In the genomic region with DNA sequence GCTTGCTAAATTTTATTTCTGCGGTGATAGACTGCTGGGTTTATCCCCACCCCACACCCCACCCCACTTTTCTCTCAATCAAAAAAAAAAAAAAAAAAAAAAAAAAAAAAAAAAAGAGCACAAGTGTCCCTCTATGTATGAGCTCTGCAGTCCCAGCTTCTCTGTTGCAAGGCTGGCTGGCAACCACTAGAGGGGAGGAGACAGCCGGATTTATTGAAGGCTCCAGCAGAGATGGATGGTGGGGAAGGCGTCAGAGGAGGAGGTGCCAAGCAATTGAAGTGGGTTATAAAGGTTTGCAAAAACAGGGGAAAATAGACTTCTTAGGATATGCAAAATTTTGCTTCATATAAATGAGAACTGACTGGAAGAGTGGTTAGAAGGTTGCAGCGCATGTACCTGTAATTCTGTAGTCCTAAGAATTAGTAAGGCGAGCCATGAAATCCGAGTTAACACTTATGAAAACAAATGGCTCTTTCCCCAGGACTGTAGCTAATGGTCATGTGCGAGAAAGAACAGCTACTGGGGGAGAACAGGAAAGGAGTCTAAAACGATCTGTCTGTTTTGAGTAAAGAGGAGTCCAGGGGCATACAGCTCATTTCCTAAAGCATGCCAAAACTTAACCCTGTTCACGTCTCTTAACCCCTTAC, we compare ENCODE assay signal across 10 mouse cellular contexts.
A peak's percentile ranks its signal among the peaks of the same experiment; 100 is the strongest.
DNase-seq lines count a peak whose midpoint lies in the region; ATAC-seq and TF ChIP-seq lines count a peak whose summit lies in the region.
"Had no signal": no experiment of that assay in that cellular context is flagged by ENCODE, and none has a peak within 500 bp of the region (broad histone marks: within the 10 kb centered on the region; RNA-seq: fewer than 3 reads in every experiment).

No protein-coding gene starts in this region.

- no peaks in the 10 kb centered on the region for H3K27me3 ChIP-seq in heart, embryonic 11.5 days (ENCODE audit: control insufficient read depth, insufficient read depth, low read length)
- no peaks in the 10 kb centered on the region for H3K27me3 ChIP-seq in heart, postnatal 0 days (ENCODE audit: control insufficient read depth, insufficient read depth, low read length)
- H3K27me3 ChIP-seq in liver, postnatal 0 days (ENCODE audit: insufficient read depth, low read length), result no peaks in the 10 kb centered on the region
- H3K27me3 ChIP-seq: CH12.LX; megakaryocyte, embryonic 14.5 days had no signal

- peak; percentile 82 for TF ChIP-seq CTCF in heart, postnatal 0 days (IDR thresholded peaks at IDR 0.05; ENCODE audit: low read depth)
- TF ChIP-seq CTCF in liver, postnatal 0 days (IDR thresholded peaks at IDR 0.05; ENCODE audit: low read depth), result peak; percentile 56

- DNase-seq in heart, adult 8-10 months (ENCODE audit: low spot score), result no peak
- DNase-seq in embryo, embryonic 11 days, result peak; percentile 87
- DNase-seq in heart, postnatal 0 days (ENCODE audit: low spot score), result peak; percentile 66
- DNase-seq in kidney, postnatal 25 days, result peak; percentile 55 to 77
- DNase-seq in liver, postnatal 0 days, result peak; percentile 21
- peak; percentile 85 for DNase-seq in right cerebral cortex, adult 18-20 months

- peak overlapping the region; percentile 25; the same call in 1 of the 2 replicates for H3K4me3 ChIP-seq in heart, embryonic 11.5 days (ENCODE audit: low read depth, low read length)
- peak overlapping the region; percentile 14; the same call in 1 of the 2 replicates for H3K4me3 ChIP-seq in heart, postnatal 0 days (ENCODE audit: low read depth, low read length)
- no peak overlapping the region for H3K4me3 ChIP-seq in liver, postnatal 0 days (ENCODE audit: low read depth, low read length)
- H3K4me3 ChIP-seq: megakaryocyte, embryonic 14.5 days had no signal

- peak overlapping the region; percentile 53 for H3K4me2 ChIP-seq in heart, embryonic 11.5 days
- peak overlapping the region; percentile 43 for H3K4me2 ChIP-seq in heart, postnatal 0 days (ENCODE audit: low read depth, low read length)
- H3K4me2 ChIP-seq in liver, postnatal 0 days (ENCODE audit: low read depth, low read length), result no peak overlapping the region

- no peak overlapping the region for H3K9ac ChIP-seq in heart, embryonic 11.5 days (ENCODE audit: low read depth, low read length)
- no peak overlapping the region for H3K9ac ChIP-seq in heart, postnatal 0 days (replicated peaks; ENCODE audit: low read depth, low read length)
- no peak overlapping the region for H3K9ac ChIP-seq in liver, postnatal 0 days (replicated peaks)

- H3K9me3 ChIP-seq in heart, embryonic 11.5 days (replicated peaks; ENCODE audit: control insufficient read depth, low read length), result no peaks in the 10 kb centered on the region
- no peaks in the 10 kb centered on the region for H3K9me3 ChIP-seq in heart, postnatal 0 days (replicated peaks; ENCODE audit: control insufficient read depth, low read length)
- H3K9me3 ChIP-seq in liver, postnatal 0 days (ENCODE audit: low read length), result no peaks in the 10 kb centered on the region
- H3K9me3 ChIP-seq: megakaryocyte, embryonic 14.5 days had no signal

- H3K36me3 ChIP-seq in heart, embryonic 11.5 days (ENCODE audit: control insufficient read depth, insufficient read depth, low read length), result no peaks in the 10 kb centered on the region
- no peaks in the 10 kb centered on the region for H3K36me3 ChIP-seq in heart, postnatal 0 days (replicated peaks; ENCODE audit: control insufficient read depth, insufficient read depth, low read length)
- no peaks in the 10 kb centered on the region for H3K36me3 ChIP-seq in liver, postnatal 0 days (replicated peaks; ENCODE audit: insufficient read depth, low read length)

- 17% methylated on average over 9 of the region's 9 CpGs for WGBS in heart, embryonic 11.5 days (ENCODE audit: insufficient replicate concordance)
- WGBS in heart, postnatal 0 days, result 22% methylated on average over 9 of the region's 9 CpGs
- 19% methylated on average over 9 of the region's 9 CpGs for WGBS in liver, postnatal 0 days (ENCODE audit: insufficient replicate concordance)

- no peak for ATAC-seq in heart, embryonic 11.5 days (replicated peaks; ENCODE audit: insufficient number of reproducible peaks, low FRiP score, low TSS enrichment)
- ATAC-seq in heart, postnatal 0 days (ENCODE audit: insufficient read depth, low read depth), result peak; percentile 53; the same call in 1 of the 2 replicates
- ATAC-seq in liver, postnatal 0 days, result 0 out of 2 replicates have a peak, but pooled peaks have one; percentile 31
- no peak for ATAC-seq in megakaryocyte-erythroid progenitor cell, adult 5-6 weeks (replicated peaks; ENCODE audit: low FRiP score, low TSS enrichment, poor library complexity, severe bottlenecking)

- no peak overlapping the region for H3K27ac ChIP-seq in heart, embryonic 11.5 days (ENCODE audit: low read depth, low read length)
- H3K27ac ChIP-seq in heart, postnatal 0 days (ENCODE audit: low read depth), result no peak overlapping the region
- H3K27ac ChIP-seq in liver, postnatal 0 days (ENCODE audit: low read depth), result no peak overlapping the region

- no peak for TF ChIP-seq EP300 in heart, postnatal 0 days (IDR thresholded peaks at IDR 0.05; ENCODE audit: low read depth)
- no peak for TF ChIP-seq EP300 in liver, postnatal 0 days (IDR thresholded peaks at IDR 0.05; ENCODE audit: low read depth)

- H3K4me1 ChIP-seq in heart, embryonic 11.5 days (ENCODE audit: control insufficient read depth, insufficient read depth, low read length), result no peaks in the 10 kb centered on the region
- no peaks in the 10 kb centered on the region for H3K4me1 ChIP-seq in heart, postnatal 0 days (ENCODE audit: control insufficient read depth, insufficient read depth)
- H3K4me1 ChIP-seq in liver, postnatal 0 days (ENCODE audit: insufficient read depth), result no peaks in the 10 kb centered on the region
- H3K4me1 ChIP-seq: megakaryocyte, embryonic 14.5 days had no signal

Comparison
In these comparisons a context has a peak if more than half of its experiments do, and no peak if none do; other contexts are left out.
1. ATAC-seq: peak in heart, postnatal 0 days (single experiment) and liver, postnatal 0 days (single experiment); none in heart, embryonic 11.5 days (single experiment) and megakaryocyte-erythroid progenitor cell, adult 5-6 weeks (single experiment).